Mouse (Mus musculus) T-helper 17 cell (primary cell): Measurements from ENCODE around the gene Kyat1.
"Not testable (repeated sequence)": the region's sequence is repeated elsewhere in the genome, so short reads cannot be mapped to it uniquely, and the experiment has no call there.

Experiments used
- in situ Hi-C, 2 experiments: fragments of 300-600 bp; cut with MboI, MseI; formaldehyde crosslinking; loops; 1 replicate in 1 of 2; 2 replicates in 1 of 2; pipeline ENCODE4 v1.15.1; 2025; ENCODE audit warnings: high pct_unique_total_duplicates in 2 of 2

Gene Kyat1

GRCm38 (mm10) chr2:30175897-30176296 lies 29.8 kb downstream of the Kyat1 start:
- in situ Hi-C loops = no loop called here

- in situ Hi-C loops = no loop called here
Measured at GRCm38 (mm10) chr2:30173541-30174240, 32.0 kb downstream of the Kyat1 start.

GRCm38 (mm10) chr2:30171997-30172382 lies 33.7 kb downstream of the Kyat1 start:
- in situ Hi-C loops = no loop called here

DNA sequence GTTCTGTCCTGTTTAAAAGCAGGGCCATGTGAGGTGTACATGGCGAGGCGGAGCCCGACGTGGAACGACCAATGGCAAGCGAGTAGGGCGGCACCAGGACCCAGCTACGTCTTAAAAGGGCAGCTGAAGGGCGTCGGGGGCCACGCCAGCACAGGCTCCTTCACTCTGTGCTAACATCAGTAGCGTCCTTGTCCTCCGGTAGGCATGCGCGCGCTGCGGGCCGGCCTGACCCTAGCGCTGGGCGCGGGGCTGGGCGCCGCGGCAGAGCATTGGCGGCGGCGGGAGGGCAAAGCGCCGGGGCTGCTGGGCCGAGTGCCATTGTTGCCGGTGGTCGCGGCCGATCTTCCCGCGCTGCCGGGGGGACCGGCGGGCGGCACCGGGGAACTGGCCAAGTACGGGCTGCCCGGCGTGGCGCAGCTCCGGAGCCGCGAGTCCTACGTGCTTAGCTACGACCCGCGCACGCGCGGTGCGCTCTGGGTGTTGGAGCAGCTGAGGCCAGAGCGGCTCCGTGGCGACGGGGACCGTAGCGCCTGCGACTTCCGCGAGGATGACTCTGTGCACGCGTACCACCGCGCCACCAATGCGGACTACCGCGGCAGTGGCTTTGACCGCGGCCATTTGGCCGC lies 34.2 kb downstream of the Kyat1 start, which contains the start of gene Endog:
Gene Endog, plus strand, starts transcription at position 123 of the 626 bp plus-strand sequence.
- in situ Hi-C loops = no loop called here

- in situ Hi-C loops = loop anchor here (10.0 kb wide), 1 partner anchor 62 kb away; no protein-coding TSS in a partner anchor
Measured at GRCm38 (mm10) chr2:30166677-30167076, 39.0 kb downstream of the Kyat1 start.

DNA sequence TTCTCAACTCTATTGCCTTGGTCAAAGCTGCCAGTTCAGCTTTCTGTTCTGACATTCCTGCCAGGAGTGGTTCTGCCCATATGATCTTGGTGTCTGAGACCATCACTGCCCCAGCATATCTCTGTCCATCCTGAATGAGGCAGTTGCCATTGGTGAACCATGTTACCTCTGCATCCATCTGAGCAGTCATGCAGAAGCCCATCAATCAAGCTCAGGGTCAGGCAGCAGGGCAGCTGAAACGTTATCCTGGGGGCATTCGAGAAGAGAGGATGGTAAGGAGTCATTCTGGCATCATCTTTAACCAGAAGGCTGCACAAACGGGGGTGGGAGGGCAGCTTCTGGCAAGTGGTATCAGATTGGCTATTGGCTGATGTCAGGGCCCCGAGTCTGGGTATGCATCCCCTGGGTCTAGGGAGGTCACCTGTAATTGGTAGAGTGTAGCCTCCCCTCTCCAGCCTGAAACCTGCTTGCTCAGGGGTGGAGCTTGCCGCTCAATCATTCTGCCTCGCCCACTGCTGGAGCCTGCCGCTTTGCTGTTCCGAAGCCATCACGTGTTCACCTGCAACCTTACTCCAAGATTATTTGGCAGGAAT lies 41.2 kb downstream of the Kyat1 start:
- in situ Hi-C loops = loop anchor here (10.0 kb wide), 1 partner anchor 60 kb away; no protein-coding TSS in a partner anchor

DNA sequence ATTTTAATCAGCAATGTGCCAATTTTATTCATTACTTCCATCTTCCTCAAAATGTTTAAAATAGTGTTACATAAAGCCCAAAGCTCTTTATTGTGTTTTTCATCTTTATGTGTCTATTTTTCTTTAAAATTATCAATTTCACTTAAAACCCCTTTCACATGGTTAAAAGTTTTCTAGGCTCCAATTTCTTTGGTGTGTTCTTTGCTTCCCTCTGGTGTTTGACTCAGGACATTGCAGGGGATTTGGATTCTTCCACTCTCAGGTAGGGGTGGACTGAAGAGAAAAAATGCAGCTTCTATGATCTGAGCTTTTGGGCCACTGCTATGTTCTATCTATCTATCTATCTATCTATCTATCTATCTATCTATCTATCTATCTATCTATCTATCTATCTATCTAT lies 43.8 kb downstream of the Kyat1 start:
- in situ Hi-C loops = loop anchor here (10.0 kb wide), 1 partner anchor 57 kb away; no protein-coding TSS in a partner anchor

- in situ Hi-C loops = loop anchor here (10.0 kb wide), 1 partner anchor 55 kb away; no protein-coding TSS in a partner anchor
Measured at GRCm38 (mm10) chr2:30159871-30160270, 45.8 kb downstream of the Kyat1 start.

GRCm38 (mm10) chr2:30152616-30153015 lies 53.0 kb downstream of the Kyat1 start:
- in situ Hi-C loops = no loop called here

- in situ Hi-C loops = no loop called here
Measured at GRCm38 (mm10) chr2:30151840-30152239, 53.8 kb downstream of the Kyat1 start.

GRCm38 (mm10) chr2:30147466-30147865 lies 58.2 kb downstream of the Kyat1 start:
- in situ Hi-C loops = no loop called here

- in situ Hi-C loops = no loop called here
Measured at GRCm38 (mm10) chr2:30144436-30144835, 61.2 kb downstream of the Kyat1 start.

DNA sequence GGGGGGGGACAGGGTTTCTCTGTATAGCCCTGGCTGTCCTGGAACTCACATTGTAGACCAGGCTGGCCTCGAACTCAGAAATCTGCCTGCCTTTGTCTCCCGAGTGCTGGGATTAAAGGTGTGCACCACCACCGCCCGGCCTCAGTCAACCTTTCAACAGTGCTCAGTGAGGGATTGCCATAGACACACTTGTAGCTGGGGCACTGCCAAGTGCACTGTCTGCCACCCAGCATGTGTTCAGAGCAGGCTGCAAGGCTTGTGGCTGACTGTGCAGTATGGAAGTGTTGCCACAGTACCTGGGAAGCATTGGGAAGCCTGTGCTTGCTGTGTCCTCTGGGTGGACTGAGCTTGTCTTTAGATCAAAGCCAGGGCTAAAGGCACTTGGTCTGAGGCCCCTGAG lies 65.6 kb downstream of the Kyat1 start:
- in situ Hi-C loops = not testable (repeated sequence)

GRCm38 (mm10) chr2:30136458-30136857 lies 69.2 kb downstream of the Kyat1 start:
- in situ Hi-C loops = no loop called here
